Mouse (Mus musculus): ENCODE results near the gene Ncor1.
"Not testable (repeated sequence)": the region's sequence is repeated elsewhere in the genome, so short reads cannot be mapped to it uniquely, and the experiment has no call there.

Gene Ncor1

DNA sequence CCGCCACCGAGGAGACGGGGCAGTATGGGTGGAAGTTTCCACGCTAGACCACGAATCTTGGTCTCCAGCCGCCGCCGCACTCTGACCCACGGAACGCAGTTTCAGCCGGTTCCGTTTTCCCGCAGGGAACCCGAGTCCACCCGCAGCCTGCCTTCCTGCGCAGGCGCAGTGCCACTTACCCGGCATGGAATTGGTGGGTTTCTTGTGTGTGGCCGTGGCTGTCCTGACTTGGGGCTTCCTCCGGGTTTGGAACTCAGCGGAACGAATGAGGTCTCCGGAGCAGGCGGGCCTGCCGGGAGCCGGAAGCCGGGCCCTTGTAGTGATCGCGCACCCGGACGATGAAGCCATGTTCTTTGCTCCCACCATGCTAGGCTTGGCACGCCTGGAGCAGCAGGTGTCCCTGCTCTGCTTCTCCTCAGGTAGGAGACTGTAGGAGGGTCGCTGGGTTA is at the start of gene Ncor1, which contains the start of gene Pigl:
Ncor1 (minus strand) TSS at position 266 of the 449 bp plus-strand sequence.
Pigl (plus strand) TSS at position 185 of the 449 bp plus-strand sequence.
- peak; percentile 81 for DNase-seq

DNA sequence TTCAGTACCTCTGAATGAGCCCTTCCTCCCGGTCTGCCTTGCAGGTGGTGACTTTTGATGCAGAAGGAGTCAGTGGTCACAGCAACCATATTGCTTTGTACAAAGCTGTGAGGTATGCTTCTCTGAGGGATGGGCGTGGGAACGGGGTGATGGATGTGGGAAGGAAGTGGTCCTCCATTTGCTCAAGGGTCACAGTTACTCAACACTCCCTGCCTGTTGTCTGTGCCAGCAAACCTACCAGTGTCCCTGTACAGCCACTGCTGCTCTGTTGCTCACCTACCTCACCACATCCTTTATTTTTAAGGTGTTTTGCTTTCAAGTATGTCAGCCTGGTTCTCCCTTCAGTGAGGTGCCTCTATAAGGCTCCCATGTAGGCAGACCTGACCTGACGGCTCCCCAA is 49.3 kb upstream of the Ncor1 start:
- DNase-seq: peak; percentile 9

DNA sequence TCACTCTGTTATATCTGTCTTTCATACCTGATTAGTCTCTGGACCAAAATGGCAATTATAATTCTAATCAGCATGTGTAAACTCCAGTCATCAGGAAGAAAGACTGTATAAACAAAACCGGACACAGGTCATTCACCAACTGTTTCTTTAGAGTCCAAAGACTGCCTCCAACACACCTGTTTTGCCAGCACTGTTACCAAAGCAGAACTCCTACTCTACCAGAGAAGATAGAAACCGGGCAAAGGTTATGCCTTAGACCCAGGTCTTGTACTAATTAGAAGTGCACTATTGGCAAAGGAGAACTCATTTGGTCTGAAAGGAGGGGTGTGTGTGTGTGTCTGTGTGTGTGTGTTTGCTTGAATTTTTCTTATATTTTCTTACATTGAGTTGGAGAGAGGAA is 42.2 kb upstream of the Ncor1 start:
- DNase-seq: no peak

- no peak for DNase-seq
Measured at GRCm38 (mm10) chr11:62498802-62499201, 40.5 kb upstream of the Ncor1 start.

GRCm38 (mm10) chr11:62497181-62497580 is 38.8 kb upstream of the Ncor1 start:
- DNase-seq: no peak

DNA sequence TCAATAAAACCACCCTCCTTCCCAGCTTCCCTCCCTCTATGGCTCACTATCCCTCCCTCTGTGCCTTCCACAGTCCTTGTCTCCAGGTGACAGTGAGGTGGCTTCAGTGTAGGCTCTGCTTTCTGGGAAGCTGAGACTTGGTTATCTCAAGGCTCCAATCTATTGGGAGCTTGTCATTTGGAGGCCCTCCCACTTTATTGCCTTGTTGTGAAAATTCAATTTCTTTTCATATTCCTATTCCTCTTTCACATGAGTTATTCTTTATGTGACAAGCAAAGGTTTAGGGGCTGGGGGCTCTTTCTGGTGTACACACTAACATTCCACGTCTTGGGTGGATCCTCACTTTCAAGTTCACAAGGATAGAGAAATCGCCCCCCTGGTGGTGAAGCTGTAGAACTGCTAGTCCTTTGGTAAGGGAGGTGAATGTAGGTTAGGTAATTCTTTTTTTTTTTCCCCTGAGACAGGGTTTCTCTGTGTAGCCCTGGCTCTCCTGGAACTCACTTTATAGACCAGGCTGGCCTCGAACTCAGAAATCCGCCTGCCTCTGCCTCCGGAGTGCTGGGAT is 37.9 kb upstream of the Ncor1 start:
- peak; percentile 58 for DNase-seq

DNA sequence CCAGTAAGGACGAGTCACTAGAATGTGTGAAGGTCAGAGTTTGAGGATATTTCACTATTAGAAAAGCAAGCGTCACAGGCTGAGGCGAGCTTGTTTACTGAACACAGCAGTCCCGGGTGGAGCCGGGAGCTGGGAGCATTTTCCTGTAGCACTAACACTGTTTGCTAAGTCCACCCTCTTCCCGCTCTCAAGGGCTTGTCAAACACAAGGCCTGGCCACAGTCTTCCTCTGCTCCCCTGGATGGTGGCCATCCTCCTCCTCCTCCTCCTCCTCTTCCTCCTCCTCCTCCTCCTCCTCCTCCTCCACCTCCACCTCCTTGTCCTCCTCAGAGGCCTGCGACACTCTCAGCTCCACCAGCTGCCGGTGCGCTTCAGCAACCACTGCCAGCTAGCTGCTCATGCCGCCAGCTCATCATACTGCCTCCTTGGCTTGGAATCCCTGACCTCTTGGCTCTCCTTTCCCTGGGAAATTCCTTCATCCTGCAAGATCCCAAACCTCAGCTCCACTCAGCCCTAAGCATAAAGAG is 37.0 kb upstream of the Ncor1 start:
- DNase-seq: peak; percentile 27

GRCm38 (mm10) chr11:62494754-62495275 is 36.5 kb upstream of the Ncor1 start:
- DNase-seq: peak; percentile 70

DNA sequence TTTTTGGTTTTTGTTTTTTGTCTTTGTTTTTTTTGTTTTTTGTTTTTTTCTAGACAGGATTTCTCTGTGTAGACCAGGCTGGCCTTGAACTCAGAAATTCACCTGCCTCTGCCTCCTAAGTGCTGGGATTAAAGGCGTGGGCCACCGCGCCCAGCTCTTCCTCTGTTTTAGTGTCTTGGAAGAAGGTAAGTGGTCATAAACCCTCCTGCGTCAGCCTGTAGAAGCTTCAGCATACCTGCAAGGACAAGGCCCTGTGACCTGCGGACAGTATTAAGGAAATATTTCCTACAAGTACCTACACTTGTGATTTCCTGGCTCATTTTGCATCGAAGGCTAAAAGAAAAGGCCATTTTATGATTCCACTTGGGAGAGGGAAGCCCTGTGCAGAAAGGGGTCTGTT is 35.4 kb upstream of the Ncor1 start:
- DNase-seq: no peak

DNA sequence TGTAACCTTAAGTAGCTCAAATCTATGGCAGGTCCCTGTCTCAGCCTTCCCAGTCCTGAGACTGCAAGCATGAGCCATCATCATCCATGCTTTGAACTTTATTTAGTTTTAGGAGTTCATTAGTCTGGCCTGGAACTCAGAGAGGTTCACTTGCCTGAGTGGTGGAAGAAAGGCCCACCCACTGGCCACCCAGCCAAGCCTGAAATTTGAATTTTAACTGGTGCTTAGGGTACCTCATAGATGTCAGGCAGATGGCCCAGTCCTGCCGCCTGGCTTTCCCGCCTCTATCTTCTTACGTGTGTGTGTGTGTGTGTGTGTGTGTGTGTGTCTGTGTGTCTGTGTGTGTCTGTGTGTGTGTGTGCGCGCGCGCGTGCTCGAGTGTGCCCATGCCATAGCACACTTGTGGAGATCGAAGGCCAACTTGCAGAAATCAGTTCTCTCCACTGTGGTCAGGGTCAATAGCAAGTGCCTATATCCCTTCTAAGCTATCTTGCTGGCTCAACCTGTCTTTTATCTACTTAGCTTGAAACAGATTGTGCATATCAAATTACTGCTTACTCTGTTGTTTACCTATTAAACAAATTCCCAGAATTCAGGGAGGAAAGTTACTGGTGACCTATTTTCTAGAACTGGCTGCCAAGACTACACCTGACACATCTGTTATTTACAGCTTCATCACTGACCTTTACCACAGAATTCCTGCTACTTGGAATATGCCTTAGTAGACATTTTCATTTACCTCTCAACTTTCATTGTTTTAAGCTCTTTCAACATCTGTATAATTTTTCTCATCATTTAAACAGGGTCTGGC is 29.4 kb upstream of the Ncor1 start:
- DNase-seq: no peak

- DNase-seq: no peak
Measured at GRCm38 (mm10) chr11:62486949-62487348, 28.6 kb upstream of the Ncor1 start.

DNA sequence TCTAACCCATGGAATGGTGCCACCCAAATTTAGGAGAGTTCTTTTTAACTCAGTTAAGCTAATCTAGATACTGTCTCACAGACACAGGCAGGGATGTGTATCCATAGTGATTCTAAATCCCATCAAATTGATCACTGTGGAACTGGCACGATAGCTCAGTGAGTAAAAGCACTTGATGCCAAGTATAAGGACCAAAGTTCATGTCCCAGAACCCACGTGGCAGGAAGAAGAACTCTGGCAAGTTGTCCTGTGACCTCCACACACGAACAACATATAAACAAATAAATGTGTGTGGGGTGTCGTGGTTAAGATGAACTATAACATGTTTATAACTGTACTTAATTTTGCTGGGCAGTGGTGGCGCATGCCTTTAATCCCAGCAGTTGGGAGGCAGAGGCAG is 21.2 kb upstream of the Ncor1 start:
- no peak for DNase-seq

DNA sequence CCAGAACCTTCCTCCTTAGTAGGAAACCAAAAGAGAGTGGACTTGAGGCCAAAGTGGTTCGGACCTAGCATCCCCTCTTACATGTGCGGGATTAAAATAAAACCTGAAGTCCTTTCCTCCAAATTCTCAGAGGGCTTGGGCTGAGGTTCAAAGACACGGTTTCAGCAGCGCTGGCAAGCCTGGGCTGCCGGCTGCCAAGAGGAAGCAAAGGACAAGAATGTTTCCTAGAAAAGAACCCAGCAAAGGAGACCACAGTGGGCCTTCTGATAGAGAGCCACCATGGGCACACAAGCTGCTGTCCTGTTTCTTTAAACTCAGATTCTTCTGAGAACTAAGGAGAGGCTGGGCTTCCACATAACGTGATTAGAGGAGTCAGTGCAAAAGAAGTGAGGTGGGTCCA is 20.6 kb upstream of the Ncor1 start:
- DNase-seq: no peak

DNA sequence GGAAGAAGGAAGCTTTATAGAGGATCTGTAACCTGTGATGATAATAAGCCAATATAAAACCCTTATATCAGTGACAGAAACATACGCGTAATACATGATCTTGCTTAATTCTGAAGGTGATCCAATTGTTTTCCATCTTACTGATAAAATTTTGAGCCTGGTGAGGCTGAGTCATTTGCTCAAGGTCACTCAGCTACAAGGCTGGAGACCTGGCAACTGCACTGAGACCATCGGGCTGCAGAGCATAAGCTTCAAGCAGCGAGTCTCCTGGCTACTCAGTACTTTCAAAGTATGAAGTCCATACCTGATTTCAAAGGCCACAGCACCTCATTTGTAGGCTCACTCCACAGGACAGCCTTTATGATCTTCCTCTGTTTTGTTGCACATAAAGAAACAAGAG is 17.8 kb upstream of the Ncor1 start:
- DNase-seq: no peak

GRCm38 (mm10) chr11:62473516-62473915 is 15.2 kb upstream of the Ncor1 start:
- DNase-seq: no peak

GRCm38 (mm10) chr11:62470451-62470850 is 12.1 kb upstream of the Ncor1 start:
- DNase-seq: no peak

- DNase-seq: not testable (repeated sequence)
Measured at GRCm38 (mm10) chr11:62467289-62467688, 8.9 kb upstream of the Ncor1 start.

- DNase-seq: peak; percentile 7
Measured at GRCm38 (mm10) chr11:62466546-62466945, 8.2 kb upstream of the Ncor1 start.

DNA sequence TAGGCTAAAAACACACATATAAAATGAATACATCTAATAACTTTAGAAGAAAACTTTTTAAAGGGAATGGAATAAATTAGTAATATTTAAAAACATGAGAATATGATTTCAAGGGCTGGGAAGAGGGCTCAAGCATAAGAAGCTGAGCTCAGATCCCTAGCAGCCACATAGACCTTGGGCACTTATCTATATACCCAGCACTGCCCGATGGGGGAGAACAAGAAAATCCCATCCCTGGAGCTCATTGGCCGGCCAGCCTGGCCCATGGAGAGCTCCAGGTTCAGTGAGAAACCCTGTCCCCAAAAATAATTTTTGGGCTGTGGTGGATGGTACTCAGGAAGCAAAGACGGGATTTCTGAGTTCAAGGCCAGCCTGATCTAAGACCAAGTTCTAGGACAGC is 7.5 kb upstream of the Ncor1 start:
- DNase-seq: no peak

DNA sequence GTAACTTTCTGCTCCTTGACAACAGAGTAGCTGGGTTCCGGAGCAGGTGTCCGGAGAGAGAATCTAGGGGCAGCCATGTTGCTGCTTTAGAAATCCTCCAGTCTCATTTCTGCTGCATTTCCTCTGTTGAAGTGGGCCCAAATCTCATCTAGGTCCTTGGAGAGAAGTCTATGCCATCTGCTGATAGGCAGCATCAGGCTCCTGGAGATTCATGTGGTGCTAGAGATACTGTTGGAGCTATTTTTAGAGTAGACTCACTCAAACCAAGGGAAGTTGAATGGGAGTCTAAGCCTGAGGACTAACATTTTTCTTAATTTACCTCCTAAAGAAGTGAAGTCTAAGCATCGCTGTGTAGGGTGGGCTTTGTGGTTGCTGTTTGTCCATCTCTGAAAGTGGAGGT is 6.4 kb upstream of the Ncor1 start:
- no peak for DNase-seq

DNA sequence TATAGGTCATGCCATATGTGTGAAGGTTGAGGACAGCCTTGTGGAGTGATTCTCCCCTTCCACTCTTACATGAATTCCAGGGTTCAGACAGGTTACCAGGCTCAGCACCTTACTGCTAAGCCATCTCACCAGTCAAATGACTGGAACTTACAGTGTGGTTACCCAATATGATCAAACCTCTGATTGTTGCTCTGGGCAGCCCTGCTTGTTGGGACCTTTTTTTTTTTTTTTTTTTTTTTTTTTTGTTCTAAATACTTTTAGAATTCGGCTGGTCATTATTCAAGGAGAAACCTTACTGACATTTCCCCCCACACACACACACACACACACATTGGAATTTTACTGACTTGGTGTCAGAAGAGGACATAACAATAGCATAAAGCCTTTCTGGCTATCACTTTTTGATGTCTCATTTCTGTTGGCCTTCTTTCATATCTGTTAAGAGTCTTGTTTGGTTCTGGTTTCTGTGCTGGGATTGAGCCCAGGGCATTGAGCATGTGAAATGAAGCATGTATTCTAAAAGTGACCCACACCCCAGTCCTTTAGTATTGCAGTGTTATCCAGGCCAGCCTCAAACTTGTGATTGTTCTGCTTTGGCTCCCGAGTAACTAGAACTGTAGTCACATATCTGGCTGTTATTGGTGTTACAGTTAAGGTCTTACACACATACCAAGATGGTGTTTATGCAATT is 5.0 kb upstream of the Ncor1 start:
- no peak for DNase-seq

DNA sequence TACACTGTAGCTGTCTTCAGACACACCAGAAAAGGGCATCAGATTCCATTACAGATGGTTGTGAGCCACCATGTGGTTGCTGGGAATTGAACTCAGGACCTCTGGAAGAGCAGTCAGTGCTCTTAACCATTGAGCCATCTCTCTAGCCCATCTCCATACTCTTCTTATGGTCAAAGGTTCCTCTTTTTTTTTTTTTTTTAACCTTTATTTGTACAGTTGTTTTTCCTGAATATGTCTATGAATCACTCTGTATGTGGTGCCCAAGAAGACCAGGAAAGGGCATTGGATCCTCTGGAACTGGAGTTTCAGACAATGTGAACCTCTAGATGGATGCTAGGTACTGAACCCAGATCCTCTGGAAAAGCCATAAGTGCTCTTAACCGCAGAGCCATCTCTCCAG is 4.2 kb upstream of the Ncor1 start:
- not testable (repeated sequence) for DNase-seq

- no peak for DNase-seq
Measured at GRCm38 (mm10) chr11:62458780-62459179, 439 bp upstream of the Ncor1 start.
